Mouse (Mus musculus): ENCODE results near the gene Nos3. TPM values are rescaled to one million over a fixed set of nuclear protein-coding genes. Genes with fewer than 3 reads are reported as not detected.

Nos3 gene
- polyA plus RNA-seq (2012; ENCODE audit: insufficient read depth, insufficient read length, missing spikeins): 10.2 and 11.2 TPM in 2 replicates

- peak within 1 kb of the TSS; percentile 69 for H3K4me3 ChIP-seq (ENCODE audit: insufficient read depth, low read depth, low read length)
- peaks cover 17% of the 10 kb centered on the region for H3K4me1 ChIP-seq (ENCODE audit: control insufficient read depth, insufficient read depth, insufficient read length, low read length)
- peak within 1 kb of the TSS; percentile 93 for H3K27ac ChIP-seq (replicated peaks; ENCODE audit: low read depth, low read length)
These were observed at the start of gene Nos3 for GRCm38 (mm10) chr5:24364508-24364907. TSS of gene Nos3 (plus strand) at chr5:24364810.

GRCm38 (mm10) chr5:24319776-24320466, 44.7 kb upstream of the Nos3 start:
- Histone ChIP-seq H3K4me1 (ENCODE audit: control insufficient read depth, insufficient read depth, insufficient read length, low read length) (0 out of 2 replicates have a peak, but pooled peaks cover 3% of the 10 kb centered on the region), H3K4me3 (ENCODE audit: insufficient read depth, low read depth, low read length) (peak overlapping the region; percentile 18; the same call in 1 of the 2 replicates), H3K27ac (replicated peaks; ENCODE audit: low read depth, low read length) (no peak overlapping the region)

GRCm38 (mm10) chr5:24320467-24320813, 44.2 kb upstream of the Nos3 start:
- Histone ChIP-seq H3K4me3 (ENCODE audit: insufficient read depth, low read depth, low read length) (0 out of 2 replicates have a peak overlapping the region, but pooled peaks have one; percentile 18), H3K27ac (replicated peaks; ENCODE audit: low read depth, low read length) (no peak overlapping the region), H3K4me1 (ENCODE audit: control insufficient read depth, insufficient read depth, insufficient read length, low read length) (0 out of 2 replicates have a peak, but pooled peaks cover 3% of the 10 kb centered on the region)

GRCm38 (mm10) chr5:24320894-24321293, 43.7 kb upstream of the Nos3 start:
- H3K27ac ChIP-seq (replicated peaks; ENCODE audit: low read depth, low read length): no peak overlapping the region
- H3K4me1 ChIP-seq (ENCODE audit: control insufficient read depth, insufficient read depth, insufficient read length, low read length): 0 out of 2 replicates have a peak, but pooled peaks cover 3% of the 10 kb centered on the region

GRCm38 (mm10) chr5:24321711-24322682, 42.6 kb upstream of the Nos3 start:
- no peak overlapping the region for H3K4me3 ChIP-seq (ENCODE audit: insufficient read depth, low read depth, low read length)
- H3K27ac ChIP-seq (replicated peaks; ENCODE audit: low read depth, low read length): no peak overlapping the region
- H3K4me1 ChIP-seq (ENCODE audit: control insufficient read depth, insufficient read depth, insufficient read length, low read length): 0 out of 2 replicates have a peak, but pooled peaks cover 3% of the 10 kb centered on the region

More at GRCm38 (mm10) chr5:24320894-24321293, 43.7 kb upstream of the Nos3 start:
- no peak overlapping the region for H3K4me3 ChIP-seq (ENCODE audit: insufficient read depth, low read depth, low read length)

- Histone ChIP-seq H3K4me1 (ENCODE audit: control insufficient read depth, insufficient read depth, insufficient read length, low read length) (0 out of 2 replicates have a peak, but pooled peaks cover 3% of the 10 kb centered on the region), H3K27ac (replicated peaks; ENCODE audit: low read depth, low read length) (no peak overlapping the region), H3K4me3 (ENCODE audit: insufficient read depth, low read depth, low read length) (no peak overlapping the region)
These were observed 39.4 kb upstream of the Nos3 start for GRCm38 (mm10) chr5:24325251-24325650.

- no peaks in the 10 kb centered on the region for H3K4me1 ChIP-seq (ENCODE audit: control insufficient read depth, insufficient read depth, insufficient read length, low read length)
- H3K4me3 ChIP-seq (ENCODE audit: insufficient read depth, low read depth, low read length): no peak overlapping the region
- no peak overlapping the region for H3K27ac ChIP-seq (replicated peaks; ENCODE audit: low read depth, low read length)
These were observed 38.3 kb upstream of the Nos3 start for GRCm38 (mm10) chr5:24326166-24326841.

GRCm38 (mm10) chr5:24326842-24327417, 37.7 kb upstream of the Nos3 start:
- no peaks in the 10 kb centered on the region for H3K4me1 ChIP-seq (ENCODE audit: control insufficient read depth, insufficient read depth, insufficient read length, low read length)
- no peak overlapping the region for H3K27ac ChIP-seq (replicated peaks; ENCODE audit: low read depth, low read length)
- H3K4me3 ChIP-seq (ENCODE audit: insufficient read depth, low read depth, low read length): no peak overlapping the region

- H3K4me3 ChIP-seq (ENCODE audit: insufficient read depth, low read depth, low read length): 0 out of 2 replicates have a peak overlapping the region, but pooled peaks have one; percentile 2
These were observed 35.8 kb upstream of the Nos3 start for GRCm38 (mm10) chr5:24328813-24329211.

GRCm38 (mm10) chr5:24329212-24329964, 35.2 kb upstream of the Nos3 start:
- Histone ChIP-seq H3K4me1 (ENCODE audit: control insufficient read depth, insufficient read depth, insufficient read length, low read length) (no peaks in the 10 kb centered on the region), H3K4me3 (ENCODE audit: insufficient read depth, low read depth, low read length) (0 out of 2 replicates have a peak overlapping the region, but pooled peaks have one; percentile 2), H3K27ac (replicated peaks; ENCODE audit: low read depth, low read length) (no peak overlapping the region)

More at GRCm38 (mm10) chr5:24328813-24329211, 35.8 kb upstream of the Nos3 start:
- H3K27ac ChIP-seq (replicated peaks; ENCODE audit: low read depth, low read length): no peak overlapping the region
- H3K4me1 ChIP-seq (ENCODE audit: control insufficient read depth, insufficient read depth, insufficient read length, low read length): no peaks in the 10 kb centered on the region

- Histone ChIP-seq H3K27ac (replicated peaks; ENCODE audit: low read depth, low read length) (no peak overlapping the region), H3K4me3 (ENCODE audit: insufficient read depth, low read depth, low read length) (no peak overlapping the region), H3K4me1 (ENCODE audit: control insufficient read depth, insufficient read depth, insufficient read length, low read length) (no peaks in the 10 kb centered on the region)
These were observed 34.7 kb upstream of the Nos3 start for GRCm38 (mm10) chr5:24329965-24330298.

- Histone ChIP-seq H3K4me1 (ENCODE audit: control insufficient read depth, insufficient read depth, insufficient read length, low read length) (no peaks in the 10 kb centered on the region), H3K27ac (replicated peaks; ENCODE audit: low read depth, low read length) (no peak overlapping the region), H3K4me3 (ENCODE audit: insufficient read depth, low read depth, low read length) (no peak overlapping the region)
These were observed 32.2 kb upstream of the Nos3 start for GRCm38 (mm10) chr5:24332401-24332800.

GRCm38 (mm10) chr5:24334749-24335148, 29.9 kb upstream of the Nos3 start:
- Histone ChIP-seq H3K27ac (replicated peaks; ENCODE audit: low read depth, low read length) (no peak overlapping the region), H3K4me1 (ENCODE audit: control insufficient read depth, insufficient read depth, insufficient read length, low read length) (no peaks in the 10 kb centered on the region; the same call in 1 of the 2 replicates), H3K4me3 (ENCODE audit: insufficient read depth, low read depth, low read length) (no peak overlapping the region)

Data from brown adipose tissue, adult 24 weeks (tissue).